Comparison of ENCODE assay signal across 8 mouse cellular contexts in genomic region chr7:70358848-70359591, GRCm38 (mm10). TPM values are rescaled to one million over a fixed set of nuclear protein-coding genes. Genes with fewer than 3 reads are reported as not detected.
DNase-seq lines count a peak whose midpoint lies in the region; ATAC-seq and TF ChIP-seq lines count a peak whose summit lies in the region.

No protein-coding gene starts in this region.

- H3K4me1 ChIP-seq in erythroblast, embryonic 14.5 days (ENCODE audit: control insufficient read depth): no peaks in the 10 kb centered on the region
- peaks cover 33% of the 10 kb centered on the region for H3K4me1 ChIP-seq in E14TG2a.4 (replicated peaks; ENCODE audit: low read depth, low read length)
- no peaks in the 10 kb centered on the region for H3K4me1 ChIP-seq in embryonic facial prominence, embryonic 14.5 days (ENCODE audit: control insufficient read depth, insufficient read depth, low read length)
- peaks cover 54% of the 10 kb centered on the region for H3K4me1 ChIP-seq in hindbrain, embryonic 10.5 days (replicated peaks)
- peaks cover 39% of the 10 kb centered on the region for H3K4me1 ChIP-seq in limb, embryonic 13.5 days

- TF ChIP-seq CTCF in E14TG2a.4 (conservative IDR thresholded peaks at IDR 0.05; ENCODE audit: low read length): no peak

- DNase-seq in embryonic facial prominence, embryonic 14.5 days (ENCODE audit: low spot score): peak; percentile 82
- no peak for DNase-seq in hindbrain, embryonic 10.5 days (ENCODE audit: low spot score)
- peak; percentile 68 for DNase-seq in retina, embryonic 14.5 days (ENCODE audit: low spot score)
- no peak for DNase-seq in urinary bladder, postnatal 14 days (ENCODE audit: low spot score)

- under 1% methylated on average over 33 of the region's 33 CpGs for WGBS in embryonic facial prominence, embryonic 14.5 days
- WGBS in hindbrain, embryonic 10.5 days: 0% methylated on average over 33 of the region's 33 CpGs
- under 1% methylated on average over 33 of the region's 33 CpGs for WGBS in limb, embryonic 13.5 days

- H3K4me3 ChIP-seq in erythroblast, embryonic 14.5 days (replicated peaks): peak overlapping the region; percentile 54
- H3K4me3 ChIP-seq in E14TG2a.4 (replicated peaks; ENCODE audit: low read length): peak overlapping the region; percentile 49
- peak overlapping the region; percentile 61 for H3K4me3 ChIP-seq in embryonic facial prominence, embryonic 14.5 days (ENCODE audit: low read depth, low read length)
- peak overlapping the region; percentile 93 for H3K4me3 ChIP-seq in hindbrain, embryonic 10.5 days
- peak overlapping the region; percentile 84 for H3K4me3 ChIP-seq in limb, embryonic 13.5 days

- peaks cover 3% of the 10 kb centered on the region; the same call in 1 of the 2 replicates for H3K36me3 ChIP-seq in erythroblast, embryonic 14.5 days (ENCODE audit: control insufficient read depth)
- H3K36me3 ChIP-seq in E14TG2a.4 (ENCODE audit: insufficient read depth, low read length): no peaks in the 10 kb centered on the region
- H3K36me3 ChIP-seq in embryonic facial prominence, embryonic 14.5 days (ENCODE audit: control insufficient read depth, insufficient read depth, low read length): peaks cover 22% of the 10 kb centered on the region; the same call in 1 of the 2 replicates
- peaks cover 60% of the 10 kb centered on the region for H3K36me3 ChIP-seq in hindbrain, embryonic 10.5 days
- peaks cover 37% of the 10 kb centered on the region for H3K36me3 ChIP-seq in limb, embryonic 13.5 days

- no peaks in the 10 kb centered on the region; the same call in 1 of the 2 replicates for H3K9me3 ChIP-seq in erythroblast, embryonic 14.5 days (ENCODE audit: control insufficient read depth, low read length)
- H3K9me3 ChIP-seq in E14TG2a.4 (ENCODE audit: low read length): 0 out of 2 replicates have a peak, but pooled peaks cover 5% of the 10 kb centered on the region
- H3K9me3 ChIP-seq in embryonic facial prominence, embryonic 14.5 days (ENCODE audit: control insufficient read depth, low read length): no peaks in the 10 kb centered on the region
- no peaks in the 10 kb centered on the region for H3K9me3 ChIP-seq in hindbrain, embryonic 10.5 days
- no peaks in the 10 kb centered on the region for H3K9me3 ChIP-seq in limb, embryonic 13.5 days

- H3K27ac ChIP-seq in embryonic facial prominence, embryonic 14.5 days (replicated peaks; ENCODE audit: low read depth, low read length): peak overlapping the region; percentile 98
- H3K27ac ChIP-seq in hindbrain, embryonic 10.5 days: peak overlapping the region; percentile 99
- peak overlapping the region; percentile 100 for H3K27ac ChIP-seq in limb, embryonic 13.5 days

- H3K27me3 ChIP-seq in erythroblast, embryonic 14.5 days (ENCODE audit: control insufficient read depth): peaks cover 76% of the 10 kb centered on the region
- peaks cover 85% of the 10 kb centered on the region for H3K27me3 ChIP-seq in E14TG2a.4 (ENCODE audit: insufficient read depth, low read length)
- peaks cover 12% of the 10 kb centered on the region for H3K27me3 ChIP-seq in embryonic facial prominence, embryonic 14.5 days (replicated peaks; ENCODE audit: control insufficient read depth, insufficient read depth, low read length)
- H3K27me3 ChIP-seq in hindbrain, embryonic 10.5 days (ENCODE audit: insufficient read depth, poor library complexity, severe bottlenecking): peaks cover 35% of the 10 kb centered on the region
- peaks cover 16% of the 10 kb centered on the region for H3K27me3 ChIP-seq in limb, embryonic 13.5 days

- H3K4me2 ChIP-seq in embryonic facial prominence, embryonic 14.5 days (ENCODE audit: low read depth, low read length): peak overlapping the region; percentile 86
- peak overlapping the region; percentile 85 for H3K4me2 ChIP-seq in limb, embryonic 13.5 days (replicated peaks)

- no peak for ATAC-seq in erythroblast, adult 5-6 weeks (replicated peaks; ENCODE audit: low FRiP score, poor library complexity, severe bottlenecking)
- no peak for ATAC-seq in embryonic facial prominence, embryonic 14.5 days (ENCODE audit: low read depth)
- ATAC-seq in limb, embryonic 13.5 days (ENCODE audit: low FRiP score, low read depth): 0 out of 2 replicates have a peak, but pooled peaks have one; percentile 3

- H3K9ac ChIP-seq in embryonic facial prominence, embryonic 14.5 days (ENCODE audit: low read depth, low read length): peak overlapping the region; percentile 82
- peak overlapping the region; percentile 99 for H3K9ac ChIP-seq in limb, embryonic 13.5 days

RNA-seq across cellular contexts. Expression of gene Nr2f2, which starts 7.5 kb away (rescaled TPM):
- 0.15 TPM in 1 of 2 replicates, not detected in the other for polyA plus RNA-seq in erythroblast, embryonic 14.5 days (2012)
- total RNA-seq in erythroblast, adult 5-6 weeks (2015; ENCODE audit: low replicate concordance): not detected in 2 replicates
- not detected in 2 replicates for total RNA-seq in erythroblast, adult 5-6 weeks (2017; ENCODE audit: low replicate concordance)
- polyA plus RNA-seq in embryonic facial prominence, embryonic 14.5 days (2014; fragmentation: Nextera tagmentation; extraction: Ambion mirVana): 51.4 and 55.5 TPM in 2 replicates
- polyA plus RNA-seq in hindbrain, embryonic 10.5 days (2016; fragmentation: Nextera tagmentation; extraction: Ambion mirVana): 83.4 and 86.4 TPM in 2 replicates
- 62.3 and 65.9 TPM in 2 replicates for polyA plus RNA-seq in limb, embryonic 13.5 days (2015; fragmentation: Nextera tagmentation; extraction: Ambion mirVana)

Comparison
In these comparisons a context has a peak if more than half of its experiments do, and no peak if none do; other contexts are left out.
1. DNase-seq: peak in embryonic facial prominence, embryonic 14.5 days (single experiment) and retina, embryonic 14.5 days (single experiment); none in hindbrain, embryonic 10.5 days (single experiment) and urinary bladder, postnatal 14 days (single experiment).
2. RNA of gene Nr2f2, which starts 7.5 kb away (polyA plus RNA-seq): 83.4 to 86.4 TPM in hindbrain, embryonic 10.5 days, 62.3 to 65.9 TPM in limb, embryonic 13.5 days and 51.4 to 55.5 TPM in embryonic facial prominence, embryonic 14.5 days; 0.15 TPM in erythroblast, embryonic 14.5 days; every median in the first group is over 10 times any median in the second.
3. Peak in every context shown above with its lines, with median percentiles within 50 percentile points of each other: H3K4me3 ChIP-seq and H3K27ac ChIP-seq.